Mouse (Mus musculus) heart, embryonic 16.5 days (tissue): Measurements from ENCODE around the gene Spint5. TPM values are rescaled to one million over a fixed set of nuclear protein-coding genes. Genes with fewer than 3 reads are reported as not detected.

Experiments
- ATAC-seq: fragments of 200-750 bp; cut with Nextera tagmentation; replicated peaks from 2 replicates; pipeline ENCODE4 v1.8.0; 2017; ENCODE audit warnings: moderate number of reproducible peaks; ENCODE audit not compliant: insufficient read depth, low FRiP score; ENCODE audit errors: extremely low read depth
- H3K27ac ChIP-seq: fragments of 300-500 bp; sonication (generic); 2 replicates; pipeline ENCODE4 v1.5.1; 2014; ENCODE audit warnings: mild to moderate bottlenecking, low read length, control low read depth, moderate library complexity
- H3K27me3 ChIP-seq: fragments of 300-500 bp; sonication (generic); 2 replicates; pipeline ENCODE4 v1.6.1; 2014; ENCODE audit warnings: low read length, mixed read lengths; ENCODE audit not compliant: control insufficient read depth, insufficient read depth
- H3K36me3 ChIP-seq: fragments of 300-500 bp; sonication (generic); 2 replicates; pipeline ENCODE4 v1.6.1; 2014; ENCODE audit not compliant: control insufficient read depth, insufficient read depth
- H3K4me1 ChIP-seq: fragments of 300-500 bp; sonication (generic); 2 replicates; pipeline ENCODE4 v1.6.1; 2014; ENCODE audit warnings: low read length, mixed read lengths; ENCODE audit not compliant: control insufficient read depth, insufficient read depth
- H3K4me2 ChIP-seq: fragments of 300-500 bp; sonication (generic); 2 replicates; pipeline ENCODE4 v1.6.1; 2014; ENCODE audit warnings: low read depth, mild to moderate bottlenecking, control low read depth, low read length
- H3K4me3 ChIP-seq: fragments of 300-500 bp; sonication (generic); 2 replicates; pipeline ENCODE4 v1.5.1; 2014; ENCODE audit warnings: mild to moderate bottlenecking, control low read depth, low read length
- H3K9ac ChIP-seq: fragments of 300-500 bp; sonication (generic); 2 replicates; pipeline ENCODE4 v1.6.1; 2014; ENCODE audit warnings: low read length, control low read depth
- H3K9me3 ChIP-seq: fragments of 300-500 bp; sonication (generic); replicated peaks from 2 replicates; pipeline ENCODE4 v1.6.1; 2016; ENCODE audit warnings: low read length; ENCODE audit not compliant: control insufficient read depth
- WGBS: fragments of 180-500 bp; shearing (Covaris S2); extraction: QIAGEN DNeasy Blood & Tissue Kit; methylation state at CpG from one replicate; pipeline ENCODE4 v1.1.7; 2014; 5-methylcytosine and 5-hydroxymethylcytosine counted together
- polyA plus RNA-seq: library from polyadenylated mRNA; unstranded; fragments of >200 nt; fragmentation: Nextera tagmentation; extraction: Ambion mirVana; gene quantifications from 2 replicates; pipeline ENCODE4 v1.2.1, GENCODE M21; 2015

Spint5 gene
- not detected in 2 replicates for polyA plus RNA-seq

GRCm38 (mm10) chr2:164715005-164715404 is at the start of gene Spint5:
TSS of gene Spint5 (plus strand) at chr2:164715305.
- Histone ChIP-seq H3K36me3 (no peaks in the 10 kb centered on the region), H3K9me3 (0 out of 2 replicates have a peak, but pooled peaks cover 3% of the 10 kb centered on the region), H3K9ac (no peak within 1 kb of the TSS), H3K4me3 (no peak within 1 kb of the TSS), H3K27me3 (no peaks in the 10 kb centered on the region), H3K27ac (no peak within 1 kb of the TSS), H3K4me1 (no peaks in the 10 kb centered on the region), H3K4me2 (no peak within 1 kb of the TSS)
- ATAC-seq: no peak
- 73% methylated on average over 6 of the region's 6 CpGs for WGBS

DNA sequence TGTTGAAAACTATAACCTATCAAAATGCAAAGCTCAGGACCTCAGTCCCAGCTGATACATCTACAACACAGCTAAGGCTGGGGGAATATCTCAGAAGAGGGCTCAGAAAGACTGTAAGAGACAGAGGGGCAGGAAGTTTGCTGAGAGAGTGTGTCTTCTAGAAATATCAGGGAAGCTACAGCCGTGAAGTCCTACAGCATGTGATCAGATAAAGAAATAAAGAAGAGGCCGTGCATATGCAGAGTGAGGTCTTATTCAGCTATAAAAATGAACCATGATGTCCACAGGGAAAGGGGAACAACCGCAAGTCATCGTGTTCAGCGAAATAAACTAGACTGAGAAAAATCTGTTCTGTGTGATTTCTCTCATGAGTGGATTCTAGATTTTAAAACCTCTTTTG is 44.8 kb upstream of the Spint5 start:
- ATAC-seq: no peak
- H3K9me3 ChIP-seq: 0 out of 2 replicates have a peak, but pooled peaks cover 3% of the 10 kb centered on the region
- no peaks in the 10 kb centered on the region for H3K4me1 ChIP-seq
- H3K27ac ChIP-seq: no peak overlapping the region
- H3K36me3 ChIP-seq: no peaks in the 10 kb centered on the region
- H3K4me2 ChIP-seq: no peak overlapping the region
- H3K9ac ChIP-seq: no peak overlapping the region
- WGBS: 70% methylated on average over 5 of the region's 5 CpGs
- H3K27me3 ChIP-seq: no peaks in the 10 kb centered on the region
- H3K4me3 ChIP-seq: no peak overlapping the region

GRCm38 (mm10) chr2:164670938-164671337 is 44.2 kb upstream of the Spint5 start:
- Histone ChIP-seq H3K9ac (no peak overlapping the region), H3K27ac (no peak overlapping the region), H3K4me1 (no peaks in the 10 kb centered on the region), H3K27me3 (no peaks in the 10 kb centered on the region), H3K9me3 (0 out of 2 replicates have a peak, but pooled peaks cover 3% of the 10 kb centered on the region), H3K4me2 (no peak overlapping the region), H3K36me3 (no peaks in the 10 kb centered on the region), H3K4me3 (no peak overlapping the region)
- ATAC-seq: no peak
- WGBS: 16% methylated on average over 1 of the region's 1 CpGs

- Histone ChIP-seq H3K9ac (no peak within 1 kb of the TSS), H3K4me3 (no peak within 1 kb of the TSS), H3K4me2 (no peak within 1 kb of the TSS), H3K4me1 (peaks cover 4% of the 10 kb centered on the region; the same call in 1 of the 2 replicates), H3K27me3 (no peaks in the 10 kb centered on the region), H3K36me3 (no peaks in the 10 kb centered on the region), H3K9me3 (no peaks in the 10 kb centered on the region), H3K27ac (no peak within 1 kb of the TSS)
- ATAC-seq: no peak
- 56% methylated on average over 7 of the region's 7 CpGs for WGBS
Observed at GRCm38 (mm10) chr2:164673987-164674386, 41.1 kb upstream of the Spint5 start, which contains the start of gene Wfdc11. TSS of gene Wfdc11 (minus strand) at chr2:164674087.

DNA sequence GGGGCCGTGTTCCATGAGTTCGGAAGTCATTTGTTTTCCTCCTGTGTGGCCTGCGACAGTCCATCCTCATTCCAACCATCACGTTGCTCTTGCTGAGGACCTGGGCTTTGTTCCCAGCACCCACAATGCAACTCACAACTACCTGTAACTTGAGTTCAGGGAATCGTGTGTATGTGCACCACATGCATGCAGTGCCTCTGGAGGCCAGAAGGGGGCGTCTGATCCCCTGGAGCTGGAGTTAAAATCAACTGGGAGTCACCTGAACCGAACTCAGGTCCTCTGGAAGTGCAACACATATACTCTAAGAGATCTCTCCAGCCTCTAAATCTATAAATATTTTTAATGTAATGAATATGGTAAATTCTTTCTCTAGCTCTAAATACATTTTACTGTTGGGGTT is 39.0 kb upstream of the Spint5 start:
- no peak for ATAC-seq
- no peak overlapping the region for H3K4me3 ChIP-seq
- WGBS: 75% methylated on average over 7 of the region's 7 CpGs
- H3K9me3 ChIP-seq: no peaks in the 10 kb centered on the region
- H3K4me2 ChIP-seq: no peak overlapping the region
- no peaks in the 10 kb centered on the region for H3K27me3 ChIP-seq
- H3K27ac ChIP-seq: no peak overlapping the region
- peaks cover 8% of the 10 kb centered on the region; the same call in 1 of the 2 replicates for H3K4me1 ChIP-seq
- no peaks in the 10 kb centered on the region for H3K36me3 ChIP-seq
- H3K9ac ChIP-seq: no peak overlapping the region

DNA sequence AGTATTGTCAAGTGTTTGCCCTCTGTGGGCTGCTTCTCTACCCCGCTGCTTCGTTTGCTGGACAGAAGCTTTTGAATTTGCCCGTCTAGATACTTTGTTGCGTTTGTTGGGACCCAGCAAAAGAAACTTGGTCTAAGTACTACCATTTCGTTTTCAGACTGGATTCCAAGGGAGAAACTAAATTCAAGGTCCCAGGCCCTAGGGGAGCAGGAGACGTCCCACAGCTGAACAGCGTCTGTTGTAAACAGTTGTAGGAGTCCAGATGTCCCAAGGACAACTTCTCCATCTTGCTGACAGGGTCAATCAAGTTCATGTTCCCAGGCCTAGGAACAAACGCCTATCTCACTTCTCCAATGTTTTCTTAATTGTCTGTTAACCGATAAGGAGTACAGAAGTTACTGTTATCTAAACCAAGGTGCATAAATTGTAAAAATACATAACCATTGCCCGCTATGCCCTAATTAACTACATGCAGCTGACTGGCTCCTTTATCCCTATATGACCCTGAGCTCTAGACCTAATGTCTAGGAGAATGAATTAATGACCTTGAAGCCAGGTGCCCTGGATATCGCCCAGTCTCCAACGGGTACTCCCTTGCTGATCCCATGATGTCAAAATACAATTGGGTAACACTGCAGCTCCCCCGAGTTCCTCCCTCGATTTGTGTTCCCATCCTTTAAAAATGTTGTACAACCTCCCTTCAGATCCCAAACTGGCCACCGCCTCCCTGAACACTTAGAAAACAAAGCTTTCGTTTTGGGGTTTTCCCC is 38.0 kb upstream of the Spint5 start:
- no peak for ATAC-seq
- Histone ChIP-seq H3K4me2 (no peak overlapping the region), H3K4me1 (peaks cover 8% of the 10 kb centered on the region; the same call in 1 of the 2 replicates), H3K9ac (no peak overlapping the region), H3K4me3 (no peak overlapping the region), H3K27ac (no peak overlapping the region), H3K9me3 (no peaks in the 10 kb centered on the region), H3K27me3 (no peaks in the 10 kb centered on the region), H3K36me3 (no peaks in the 10 kb centered on the region)
- 70% methylated on average over 16 of the region's 16 CpGs for WGBS

- Histone ChIP-seq H3K9me3 (no peaks in the 10 kb centered on the region), H3K27me3 (no peaks in the 10 kb centered on the region), H3K4me2 (peak overlapping the region; percentile 63), H3K4me3 (peak overlapping the region; percentile 40), H3K9ac (peak overlapping the region; percentile 58; the same call in 1 of the 2 replicates), H3K27ac (peak overlapping the region; percentile 48), H3K4me1 (peaks cover 8% of the 10 kb centered on the region; the same call in 1 of the 2 replicates), H3K36me3 (no peaks in the 10 kb centered on the region)
- 21% methylated on average over 19 of the region's 19 CpGs for WGBS
- peak; percentile 75 for ATAC-seq
Observed at GRCm38 (mm10) chr2:164678848-164679625, 36.1 kb upstream of the Spint5 start.

DNA sequence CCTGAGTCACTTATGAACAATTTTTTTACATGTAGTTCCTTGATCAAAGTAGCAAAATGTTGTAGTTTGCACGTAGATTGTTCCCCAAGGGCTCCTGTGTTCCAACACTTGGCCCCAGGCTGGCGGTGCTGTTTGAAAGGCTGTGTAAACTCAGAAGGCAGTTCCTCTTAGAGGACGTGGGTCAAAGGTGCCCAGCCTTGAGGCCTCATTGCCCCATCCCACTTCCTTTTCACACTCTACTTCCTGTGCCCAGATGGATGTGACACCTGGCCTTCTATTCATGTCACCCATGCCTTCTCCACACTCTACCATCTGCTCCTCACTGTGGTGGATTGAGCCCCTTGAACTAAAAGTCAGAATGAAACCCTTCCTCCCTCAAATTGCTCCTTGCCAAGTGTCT is 35.2 kb upstream of the Spint5 start:
- no peak overlapping the region for H3K9ac ChIP-seq
- H3K36me3 ChIP-seq: no peaks in the 10 kb centered on the region
- H3K4me1 ChIP-seq: peaks cover 8% of the 10 kb centered on the region; the same call in 1 of the 2 replicates
- 48% methylated on average over 3 of the region's 3 CpGs for WGBS
- H3K9me3 ChIP-seq: no peaks in the 10 kb centered on the region
- H3K27me3 ChIP-seq: no peaks in the 10 kb centered on the region
- no peak overlapping the region for H3K27ac ChIP-seq
- H3K4me3 ChIP-seq: no peak overlapping the region
- H3K4me2 ChIP-seq: no peak overlapping the region
- no peak for ATAC-seq

DNA sequence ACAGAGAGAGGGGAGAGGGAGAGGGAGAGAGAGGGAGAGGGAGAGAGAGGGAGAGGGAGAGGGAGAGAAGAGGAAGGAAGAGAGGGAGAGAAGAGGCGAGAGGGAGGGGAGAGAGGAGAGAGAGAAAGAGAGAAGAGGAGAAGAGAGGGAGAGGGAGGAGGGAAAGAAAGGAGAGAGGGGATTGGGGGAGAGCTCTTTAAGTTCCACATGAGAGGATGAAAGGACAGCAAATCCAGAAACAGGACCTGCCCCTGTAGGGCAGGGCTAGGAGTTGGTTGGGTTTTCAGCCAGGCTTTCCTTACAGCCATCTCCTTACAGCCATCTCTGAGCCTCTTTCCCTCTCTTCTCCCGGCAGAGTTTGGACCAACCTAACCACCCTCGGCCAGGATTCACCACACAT is 30.3 kb upstream of the Spint5 start, which contains the start of gene Wfdc13:
TSS of gene Wfdc13 (plus strand) at position 301 of the 400 bp plus-strand sequence.
- Histone ChIP-seq H3K36me3 (no peaks in the 10 kb centered on the region), H3K9me3 (no peaks in the 10 kb centered on the region), H3K27me3 (no peaks in the 10 kb centered on the region), H3K4me2 (no peak within 1 kb of the TSS), H3K4me3 (no peak within 1 kb of the TSS), H3K9ac (no peak within 1 kb of the TSS), H3K4me1 (no peaks in the 10 kb centered on the region), H3K27ac (no peak within 1 kb of the TSS)
- ATAC-seq: no peak
- 63% methylated on average over 3 of the region's 3 CpGs for WGBS
